Mouse (Mus musculus) olfactory bulb, adult 2 months (tissue): Measurements from ENCODE around the gene Rsrc1.

Experiments used
- CTCF ChIP-seq: fragments of 200-500 bp; IDR thresholded peaks from 2 replicates; pipeline ENCODE4 v1.5.1; 2012; ENCODE audit warnings: low read depth, mild to moderate bottlenecking, low read length, moderate library complexity; ENCODE audit not compliant: insufficient read depth
- POLR2A ChIP-seq: fragments of 200-500 bp; IDR thresholded peaks from 2 replicates; pipeline ENCODE4 v1.6.1; 2012; ENCODE audit warnings: mild to moderate bottlenecking, low read depth, low read length, moderate library complexity; ENCODE audit not compliant: insufficient read depth

DNA sequence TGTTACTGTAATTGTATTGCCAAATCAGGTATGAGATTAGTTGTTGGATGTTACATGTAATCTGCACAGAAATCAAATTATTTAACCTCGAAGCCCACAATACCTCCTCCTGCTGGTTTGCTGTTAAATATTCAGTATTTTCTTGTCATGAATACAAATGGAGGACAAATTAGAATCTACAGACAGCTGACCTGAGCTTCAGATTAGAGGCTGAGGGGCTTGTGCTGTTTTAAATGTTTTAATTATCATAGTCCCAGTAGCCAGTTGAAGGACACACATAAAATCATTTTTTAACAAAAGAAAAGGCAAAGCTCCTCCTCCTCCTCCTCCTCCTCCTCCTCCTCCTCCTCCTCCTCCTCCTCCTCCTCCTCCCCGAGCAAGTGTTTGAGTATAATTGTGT is 327.5 kb downstream of the Rsrc1 start:
- TF ChIP-seq POLR2A (no peak), CTCF (no peak)
